In genomic region chr15:25753003-25753402, GRCm38 (mm10) we compare ENCODE assay signal across 12 mouse cellular contexts.
A peak's percentile ranks its signal among the peaks of the same experiment; 100 is the strongest.
DNase-seq lines count a peak whose midpoint lies in the region; ATAC-seq and TF ChIP-seq lines count a peak whose summit lies in the region.
"Had no signal": no experiment of that assay in that cellular context is flagged by ENCODE, and none has a peak within 500 bp of the region (broad histone marks: within the 10 kb centered on the region; RNA-seq: fewer than 3 reads in every experiment).

No protein-coding gene starts in this region.

- TF ChIP-seq CTCF in brain, embryonic 14.5 days (IDR thresholded peaks at IDR 0.05; ENCODE audit: borderline replicate concordance, extremely low read depth, insufficient read depth, insufficient read length): no peak
- TF ChIP-seq CTCF in forebrain, postnatal 0 days (IDR thresholded peaks at IDR 0.05; ENCODE audit: low read depth): no peak

- H3K9ac ChIP-seq in forebrain, postnatal 0 days: peak overlapping the region; percentile 18; the same call in 1 of the 2 replicates
- H3K9ac ChIP-seq in midbrain, embryonic 14.5 days (replicated peaks; ENCODE audit: low read length): peak overlapping the region; percentile 21; the same call in 1 of the 2 replicates
- no peak overlapping the region for H3K9ac ChIP-seq in kidney, embryonic 14.5 days (ENCODE audit: low read depth, low read length)
- H3K9ac ChIP-seq: heart, embryonic 13.5 days; limb, embryonic 13.5 days; lung, embryonic 14.5 days had no signal

- no peaks in the 10 kb centered on the region for H3K27me3 ChIP-seq in forebrain, postnatal 0 days (ENCODE audit: insufficient read depth, low read length)
- H3K27me3 ChIP-seq in midbrain, embryonic 14.5 days (ENCODE audit: control insufficient read depth, insufficient read depth, low read length): no peaks in the 10 kb centered on the region
- H3K27me3 ChIP-seq in kidney, embryonic 14.5 days (ENCODE audit: control insufficient read depth, insufficient read depth, low read length): no peaks in the 10 kb centered on the region
- H3K27me3 ChIP-seq: heart, embryonic 13.5 days; limb, embryonic 13.5 days had no signal

- 6% methylated on average over 9 of the region's 9 CpGs for WGBS in forebrain, postnatal 0 days
- 6% methylated on average over 9 of the region's 9 CpGs for WGBS in midbrain, embryonic 14.5 days
- 55% methylated on average over 9 of the region's 9 CpGs for WGBS in kidney, embryonic 14.5 days

- H3K4me3 ChIP-seq in forebrain, postnatal 0 days (ENCODE audit: low read depth, low read length): peak overlapping the region; percentile 26
- peak overlapping the region; percentile 26 for H3K4me3 ChIP-seq in midbrain, embryonic 14.5 days (replicated peaks; ENCODE audit: low read depth, low read length)
- H3K4me3 ChIP-seq in kidney, embryonic 14.5 days (ENCODE audit: low read length): no peak overlapping the region
- H3K4me3 ChIP-seq: heart, embryonic 13.5 days; limb, embryonic 13.5 days had no signal

- H3K9me3 ChIP-seq in forebrain, postnatal 0 days (ENCODE audit: low read length): no peaks in the 10 kb centered on the region
- no peaks in the 10 kb centered on the region for H3K9me3 ChIP-seq in midbrain, embryonic 14.5 days (ENCODE audit: control insufficient read depth, low read length)
- no peaks in the 10 kb centered on the region; the same call in 1 of the 2 replicates for H3K9me3 ChIP-seq in kidney, embryonic 14.5 days (ENCODE audit: control insufficient read depth, low read length)
- H3K9me3 ChIP-seq: heart, embryonic 13.5 days; limb, embryonic 13.5 days had no signal

- peak overlapping the region; percentile 40 for H3K4me2 ChIP-seq in forebrain, postnatal 0 days (ENCODE audit: low read depth)
- peak overlapping the region; percentile 52 for H3K4me2 ChIP-seq in midbrain, embryonic 14.5 days (ENCODE audit: low read length)
- H3K4me2 ChIP-seq in kidney, embryonic 14.5 days (replicated peaks; ENCODE audit: low read depth, low read length): no peak overlapping the region
- H3K4me2 ChIP-seq: heart, embryonic 13.5 days; limb, embryonic 13.5 days; lung, embryonic 14.5 days had no signal

- TF ChIP-seq POLR2A in brain, embryonic 14.5 days (IDR thresholded peaks at IDR 0.05; ENCODE audit: borderline replicate concordance, extremely low read depth, insufficient read depth, insufficient read length, poor library complexity, severe bottlenecking): no peak; the same call in 1 of the 2 replicates

- no peak for ATAC-seq in forebrain, postnatal 0 days
- 0 out of 2 replicates have a peak, but pooled peaks have one; percentile 17 for ATAC-seq in midbrain, embryonic 14.5 days (ENCODE audit: low FRiP score, low TSS enrichment)
- no peak for ATAC-seq in kidney, embryonic 14.5 days (ENCODE audit: low FRiP score, low TSS enrichment)
- ATAC-seq: inflammation-experienced regulatory T-cells, adult 6 months had no signal

- peak overlapping the region; percentile 77 for H3K27ac ChIP-seq in forebrain, postnatal 0 days (ENCODE audit: low read depth, low read length)
- peak overlapping the region; percentile 91 for H3K27ac ChIP-seq in midbrain, embryonic 14.5 days (replicated peaks; ENCODE audit: low read depth, low read length)
- no peak overlapping the region for H3K27ac ChIP-seq in kidney, embryonic 14.5 days (ENCODE audit: low read depth, low read length)
- H3K27ac ChIP-seq: heart, embryonic 13.5 days; limb, embryonic 13.5 days had no signal

- H3K4me1 ChIP-seq in forebrain, postnatal 0 days (ENCODE audit: insufficient read depth): peaks cover 3% of the 10 kb centered on the region; the same call in 1 of the 2 replicates
- peaks cover 25% of the 10 kb centered on the region for H3K4me1 ChIP-seq in midbrain, embryonic 14.5 days (ENCODE audit: control insufficient read depth, insufficient read depth, low read length)
- no peaks in the 10 kb centered on the region for H3K4me1 ChIP-seq in kidney, embryonic 14.5 days (ENCODE audit: control insufficient read depth, insufficient read depth, low read length)
- H3K4me1 ChIP-seq: heart, embryonic 13.5 days had no signal

- DNase-seq in embryo, embryonic 10 days (ENCODE audit: low spot score): peak; percentile 35
- no peak for DNase-seq in embryo, embryonic 11 days
- DNase-seq in brain, embryonic 14.5 days (ENCODE audit: low read depth): peak; percentile 78
- no peak for DNase-seq in forebrain, postnatal 0 days
- peak; percentile 62 for DNase-seq in midbrain, embryonic 14.5 days
- DNase-seq in c-Kit-positive CD71-positive TER-119-positive erythroid progenitor cells, embryonic 14.5 days (ENCODE audit: low spot score): no peak
- no peak for DNase-seq in left cerebral cortex, adult 11 months (ENCODE audit: low spot score)

- H3K36me3 ChIP-seq in forebrain, postnatal 0 days (ENCODE audit: insufficient read depth): no peaks in the 10 kb centered on the region
- H3K36me3 ChIP-seq in midbrain, embryonic 14.5 days (ENCODE audit: control insufficient read depth, insufficient read depth, low read length): no peaks in the 10 kb centered on the region
- peaks cover 17% of the 10 kb centered on the region; the same call in 1 of the 2 replicates for H3K36me3 ChIP-seq in kidney, embryonic 14.5 days (ENCODE audit: control insufficient read depth, insufficient read depth, low read length)

Comparison
In these comparisons a context has a peak if more than half of its experiments do, and no peak if none do; other contexts are left out.
1. DNase-seq: peak in embryo, embryonic 10 days (single experiment), brain, embryonic 14.5 days (single experiment) and midbrain, embryonic 14.5 days (single experiment); none in embryo, embryonic 11 days (single experiment), forebrain, postnatal 0 days (single experiment), c-Kit-positive CD71-positive TER-119-positive erythroid progenitor cells, embryonic 14.5 days (single experiment) and left cerebral cortex, adult 11 months (single experiment).